Mouse (Mus musculus): ENCODE results near the gene Cacng7.

DNA sequence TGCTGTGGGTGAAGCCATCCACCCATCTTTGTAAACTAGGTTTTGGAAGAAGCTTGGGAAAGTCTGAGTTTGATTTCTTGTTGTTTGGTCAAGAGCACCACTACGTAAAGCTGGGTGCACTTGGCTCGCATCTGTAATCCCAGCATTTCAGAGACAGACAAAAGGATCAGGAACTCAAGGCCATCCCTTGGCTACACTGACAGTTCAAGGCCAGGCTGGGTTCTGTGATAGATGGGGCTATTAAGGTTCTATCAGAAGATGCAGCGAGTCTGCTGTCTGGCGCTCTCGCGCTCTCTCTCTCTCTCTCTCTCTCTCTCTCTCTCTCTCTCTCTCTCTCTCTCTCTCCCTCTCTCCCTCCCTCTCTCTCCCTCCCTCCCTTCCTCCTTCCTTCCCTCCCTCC lies 22.1 kb downstream of the Cacng7 start:
- TF ChIP-seq CTCF (IDR thresholded peaks at IDR 0.05) (no peak), EP300 (IDR thresholded peaks at IDR 0.05) (no peak)
